Mouse (Mus musculus): ENCODE data around the gene Ptpre. TPM values are rescaled to one million over a fixed set of nuclear protein-coding genes. Genes with fewer than 3 reads are reported as not detected.
A peak's percentile ranks its signal among the peaks of the same experiment; 100 is the strongest.

Ptpre gene
- total RNA-seq, 2 experiments from 2014 or later = 8.2 to 10.6 TPM

GRCm38 (mm10) chr7:135605002-135605803 is 67.9 kb downstream of the Ptpre start:
- no peak for DNase-seq

DNA sequence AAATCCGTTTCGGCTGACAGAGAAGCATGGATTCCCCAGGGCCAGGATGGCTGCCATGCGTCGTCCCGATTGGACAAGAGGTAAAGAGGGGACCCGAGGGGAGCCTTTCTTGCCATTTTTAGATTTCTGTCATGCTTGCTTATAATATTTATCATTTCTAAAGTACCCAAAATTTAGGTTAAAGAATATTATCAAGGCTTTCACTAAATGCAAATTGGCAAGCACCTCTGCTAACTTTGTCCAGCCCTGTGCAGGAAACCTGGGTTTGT is 68.5 kb downstream of the Ptpre start:
- DNase-seq = no peak

DNA sequence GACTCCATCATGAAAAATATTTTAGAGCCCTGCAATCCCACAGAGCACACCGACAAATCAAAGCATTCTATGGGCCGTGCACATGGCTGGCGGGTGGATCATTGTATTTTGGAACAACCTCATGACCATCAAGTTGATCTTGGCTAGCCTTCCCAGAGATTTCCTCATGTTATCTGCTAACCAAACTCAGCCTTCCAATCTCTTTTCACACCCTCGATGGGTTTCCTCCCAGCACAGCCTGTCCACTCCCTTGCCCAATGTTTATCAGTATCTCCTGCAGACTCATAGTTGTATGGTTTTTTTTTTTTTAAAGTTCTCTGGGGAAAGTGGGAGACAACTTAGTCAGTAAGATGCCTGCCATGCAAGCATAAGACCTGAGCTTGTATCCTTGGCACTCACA is 70.9 kb downstream of the Ptpre start:
- no peak for DNase-seq

DNA sequence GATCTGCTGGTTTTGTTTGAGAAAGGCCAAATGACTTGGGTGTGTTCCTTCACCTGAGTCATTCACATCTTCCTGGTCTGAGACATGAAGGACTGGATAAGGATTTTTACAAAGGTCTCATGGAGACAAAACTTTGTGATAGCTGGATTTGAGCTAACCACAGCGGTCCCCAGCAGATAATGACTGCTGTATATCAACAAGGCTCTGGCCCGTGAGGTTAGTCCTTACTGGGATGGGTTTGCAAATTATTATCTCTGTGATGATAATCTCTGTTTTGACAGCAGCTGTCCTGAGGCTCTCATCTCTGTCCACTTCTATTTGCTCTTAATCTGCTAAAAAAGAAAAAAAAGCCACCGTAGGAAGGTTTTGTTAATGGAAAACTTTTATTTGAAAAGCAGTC is 71.7 kb downstream of the Ptpre start:
- DNase-seq = no peak

GRCm38 (mm10) chr7:135609655-135610054 is 72.4 kb downstream of the Ptpre start:
- DNase-seq = no peak

- no peak for DNase-seq
Observed at GRCm38 (mm10) chr7:135612276-135612675, 75.0 kb downstream of the Ptpre start.

DNA sequence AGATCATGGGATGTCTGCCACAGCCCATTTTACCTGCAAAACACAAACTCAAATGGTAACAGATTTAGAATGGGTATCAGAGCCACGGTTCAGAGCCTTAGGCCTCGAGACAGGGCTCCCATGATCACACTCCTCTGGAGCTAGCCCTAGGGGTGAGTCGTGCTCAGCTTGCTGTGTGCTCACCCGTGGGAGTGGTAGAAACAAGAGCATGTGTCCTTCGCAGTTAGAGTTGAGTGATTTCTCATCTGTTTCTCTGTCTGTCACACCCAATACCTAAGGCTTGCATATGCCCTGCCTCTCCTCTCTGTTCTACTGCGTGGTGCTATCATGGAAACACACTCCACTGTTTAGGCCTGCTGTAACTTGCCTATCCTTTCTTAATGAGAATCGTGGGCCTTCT is 75.5 kb downstream of the Ptpre start:
- DNase-seq = no peak

- DNase-seq = no peak
Observed at GRCm38 (mm10) chr7:135613380-135613779, 76.1 kb downstream of the Ptpre start.

DNA sequence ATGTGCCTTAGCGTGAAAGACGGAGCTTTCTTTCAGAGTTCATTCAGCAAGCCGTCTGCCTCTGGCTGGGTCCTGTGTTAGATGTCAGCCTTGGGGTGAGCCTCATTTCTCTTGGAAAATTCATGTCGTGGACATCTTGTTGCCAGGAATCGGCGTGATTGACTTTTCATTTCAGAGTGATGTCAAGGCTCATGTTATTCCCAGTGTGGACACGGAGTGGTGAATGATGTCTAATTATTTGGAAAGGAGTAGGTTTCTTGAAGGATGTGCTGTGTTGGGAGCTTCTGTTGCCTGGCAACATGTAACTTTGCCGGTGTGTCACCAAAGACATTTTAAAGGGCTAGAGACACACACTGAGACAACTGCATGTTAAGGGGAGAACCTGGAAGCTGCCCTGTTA is 77.6 kb downstream of the Ptpre start:
- DNase-seq = no peak

GRCm38 (mm10) chr7:135616479-135616878 is 79.2 kb downstream of the Ptpre start:
- peak; percentile 16 for DNase-seq

GRCm38 (mm10) chr7:135617776-135618175 is 80.5 kb downstream of the Ptpre start:
- no peak for DNase-seq

- DNase-seq = no peak
Observed at GRCm38 (mm10) chr7:135621649-135622048, 84.4 kb downstream of the Ptpre start.

DNA sequence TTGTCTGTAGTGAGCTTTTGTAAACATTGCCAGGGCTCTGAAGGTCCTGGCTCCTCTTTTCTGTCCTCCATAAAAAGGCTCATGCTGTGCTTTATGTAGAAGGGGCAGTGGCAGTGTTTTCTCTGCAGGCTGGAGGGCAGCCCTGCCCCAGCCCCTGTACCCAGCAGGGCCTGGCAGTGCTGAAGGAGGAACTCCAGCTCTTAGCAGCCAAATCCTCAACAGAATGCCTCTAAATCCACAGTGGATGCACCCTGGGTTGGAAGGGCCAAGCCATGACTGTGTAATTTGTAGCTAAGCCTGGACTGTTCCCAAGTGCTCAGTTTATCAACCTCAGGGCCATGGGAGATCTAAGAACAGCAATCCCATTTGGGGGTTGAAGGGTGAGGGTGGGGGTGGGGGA is 85.0 kb downstream of the Ptpre start:
- no peak for DNase-seq

- DNase-seq = peak; percentile 16
Observed at GRCm38 (mm10) chr7:135624854-135625253, 87.6 kb downstream of the Ptpre start.

DNA sequence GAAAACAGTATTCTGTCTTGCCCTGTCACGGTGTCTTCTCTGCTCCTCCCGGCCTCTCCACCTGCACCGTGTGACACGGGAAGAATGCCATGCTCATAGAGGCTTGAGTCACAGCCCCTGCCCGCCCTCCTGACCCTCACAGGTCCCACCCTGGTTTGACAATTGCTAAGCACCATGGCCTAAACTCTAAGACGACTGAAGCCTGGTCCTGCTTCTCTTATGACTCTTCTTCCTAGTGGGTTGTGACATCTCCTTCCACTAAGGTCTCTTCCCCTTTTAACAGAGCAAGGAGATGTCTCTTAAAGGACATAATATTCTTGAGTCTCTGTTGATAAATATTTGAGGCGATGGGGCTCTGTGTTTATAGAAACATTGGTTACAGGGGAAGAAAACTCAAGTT is 91.1 kb downstream of the Ptpre start:
- DNase-seq = no peak

DNA sequence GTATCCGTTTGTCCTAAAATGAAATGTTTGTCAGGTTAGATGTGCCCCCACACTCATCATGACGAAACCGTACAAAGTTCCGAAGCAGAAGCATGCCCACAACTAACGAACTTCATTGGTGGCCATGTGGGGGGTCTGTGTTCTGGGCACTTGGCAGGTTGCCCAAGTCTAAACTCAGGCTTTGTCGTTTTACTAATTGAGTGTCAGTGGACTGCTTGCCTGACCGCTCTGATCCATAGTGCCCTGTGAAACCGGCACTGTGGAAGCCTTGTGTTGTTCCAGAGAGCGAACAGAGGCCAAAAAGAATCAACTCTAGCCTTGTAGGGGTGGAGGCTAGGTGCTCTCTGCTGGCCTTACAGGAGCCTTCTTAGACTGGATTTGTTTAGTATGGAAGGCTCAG is 91.7 kb downstream of the Ptpre start:
- DNase-seq = no peak

- DNase-seq = peak; percentile 78
Observed at GRCm38 (mm10) chr7:135631776-135632552, 94.7 kb downstream of the Ptpre start.

GRCm38 (mm10) chr7:135632716-135633258 is 95.5 kb downstream of the Ptpre start:
- DNase-seq = no peak

- DNase-seq = no peak
Observed at GRCm38 (mm10) chr7:135634851-135635624, 97.8 kb downstream of the Ptpre start.

- no peak for DNase-seq
Observed at GRCm38 (mm10) chr7:135637406-135637980, 100.2 kb downstream of the Ptpre start.

- no peak for DNase-seq
Observed at GRCm38 (mm10) chr7:135639361-135639760, 102.1 kb downstream of the Ptpre start.

All from gastrocnemius, postnatal 10 days (tissue).